Mouse (Mus musculus): Measurements from ENCODE around the gene Mcmbp. TPM values are rescaled to one million over a fixed set of nuclear protein-coding genes. Genes with fewer than 3 reads are reported as not detected.
"Not testable (repeated sequence)": the region's sequence is repeated elsewhere in the genome, so short reads cannot be mapped to it uniquely, and the experiment has no call there.

Mcmbp gene
- total RNA-seq, 2 experiments from 2014 or later: 33.1 to 35.9 TPM

DNA sequence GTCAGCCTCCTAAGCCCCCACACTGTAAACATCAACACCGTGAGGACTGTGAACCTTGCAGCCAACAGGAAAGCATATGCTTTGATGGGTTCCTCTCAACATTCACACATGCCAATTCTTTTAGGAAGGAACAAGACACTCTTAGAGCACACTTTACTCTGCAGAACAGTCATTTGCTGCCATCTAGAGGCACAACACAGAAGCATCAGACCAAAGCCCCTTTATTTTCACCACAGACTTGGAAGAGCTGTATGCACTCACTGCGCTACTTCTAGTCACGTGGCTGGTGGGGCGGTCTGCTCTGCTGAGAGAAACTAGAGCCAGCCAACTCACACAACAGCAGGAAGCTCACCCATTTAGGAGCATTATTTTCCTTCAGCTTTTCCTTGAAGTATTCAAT lies 15.5 kb downstream of the Mcmbp start:
- DNase-seq: peak; percentile 85
- intact Hi-C loops (cut with DNase I): no loop called here

DNA sequence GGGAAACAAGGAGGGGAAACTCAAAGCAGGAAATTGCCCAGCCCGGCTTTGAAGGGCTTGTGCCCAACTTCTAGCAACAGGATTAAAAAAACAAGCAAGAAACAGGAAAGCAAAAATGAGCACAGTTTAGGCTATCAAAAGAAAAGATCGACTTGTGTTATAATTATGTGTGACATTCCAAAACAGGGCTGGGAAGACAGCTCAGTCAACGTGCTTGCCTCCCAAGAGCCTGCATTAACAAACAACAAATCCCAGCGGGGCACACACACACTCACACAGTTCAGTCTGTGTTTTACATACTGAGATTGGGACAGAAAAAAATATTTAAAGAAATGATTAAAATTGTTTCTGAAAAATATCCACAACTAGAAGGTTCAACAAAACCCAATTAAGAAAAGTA lies 22.3 kb downstream of the Mcmbp start:
- intact Hi-C loops (cut with DNase I): no loop called here

DNA sequence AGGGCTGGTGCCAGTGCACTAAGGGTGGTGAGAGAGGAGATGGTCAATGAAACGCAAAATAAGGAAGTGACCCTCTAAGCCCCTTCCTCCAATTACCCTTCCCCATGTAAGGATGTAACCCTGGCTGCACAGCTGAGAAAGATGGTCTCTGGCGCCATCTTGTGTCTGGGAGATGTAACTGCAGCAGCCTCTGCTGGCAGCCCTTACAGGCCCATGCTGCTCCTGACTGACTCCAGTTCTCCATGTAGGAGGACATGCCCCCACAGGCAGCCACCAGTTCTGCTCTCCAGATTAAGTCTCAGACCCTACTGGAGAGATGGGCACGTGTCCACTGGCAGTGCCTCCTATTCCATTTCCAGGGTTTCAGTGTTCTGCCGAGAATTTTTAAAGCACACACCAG lies 34.6 kb downstream of the Mcmbp start:
- peak; percentile 79 to 83 for DNase-seq
- intact Hi-C loops (cut with DNase I): loop anchor here (5.0 to 10.0 kb wide), 2 partner anchors 348 to 461 kb away; partner anchors contain the start of gene Tgfb1i1

More for the DNA sequence above, 22.3 kb downstream of the Mcmbp start:
- no peak for DNase-seq

DNA sequence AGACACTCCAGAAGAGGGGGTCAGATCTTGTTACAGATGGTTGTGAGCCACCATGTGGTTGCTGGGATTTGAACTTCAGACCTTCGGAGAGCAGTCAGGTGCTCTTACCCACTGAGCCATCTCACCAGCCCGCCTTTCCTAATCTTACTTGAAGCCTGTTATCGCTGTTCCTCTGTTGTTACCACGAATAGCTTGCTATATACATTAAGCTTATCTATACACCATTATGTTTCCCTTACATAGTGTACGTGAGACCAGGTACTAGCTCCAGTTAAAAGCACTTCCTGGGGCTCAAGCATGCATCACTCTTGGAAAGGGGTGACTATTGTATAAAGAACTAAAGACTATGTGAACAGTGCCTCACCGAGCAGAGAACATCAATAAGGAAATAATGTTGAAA lies 40.3 kb downstream of the Mcmbp start:
- intact Hi-C loops (cut with DNase I): loop anchor here (10.0 kb wide), 1 partner anchor 455 kb away; the partner anchor contains the start of gene Tgfb1i1
- not testable (repeated sequence) for DNase-seq

DNA sequence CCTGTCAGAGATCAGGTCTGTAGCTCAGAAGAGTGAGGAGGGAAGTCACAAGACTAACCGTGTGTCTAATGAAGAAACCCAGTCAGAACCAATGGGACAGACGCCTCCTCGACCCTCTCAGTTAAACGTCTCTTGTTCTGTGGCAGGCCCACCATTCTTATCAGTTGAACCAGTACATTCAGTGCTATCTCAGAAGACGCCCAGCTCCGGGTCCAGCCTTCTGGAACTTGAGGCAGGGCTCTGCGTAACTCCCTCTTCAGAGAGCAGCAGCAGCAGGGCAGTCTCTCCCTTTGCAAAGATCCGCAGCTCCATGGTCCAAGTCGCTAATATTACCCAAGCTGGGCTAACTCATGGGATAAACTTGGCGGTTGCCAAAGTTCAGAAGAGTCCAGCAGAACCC lies 45.4 kb downstream of the Mcmbp start:
- no peak for DNase-seq
- intact Hi-C loops (cut with DNase I): loop anchor here (5.0 kb wide), 2 partner anchors 338 to 388 kb away; no protein-coding TSS in a partner anchor

DNA sequence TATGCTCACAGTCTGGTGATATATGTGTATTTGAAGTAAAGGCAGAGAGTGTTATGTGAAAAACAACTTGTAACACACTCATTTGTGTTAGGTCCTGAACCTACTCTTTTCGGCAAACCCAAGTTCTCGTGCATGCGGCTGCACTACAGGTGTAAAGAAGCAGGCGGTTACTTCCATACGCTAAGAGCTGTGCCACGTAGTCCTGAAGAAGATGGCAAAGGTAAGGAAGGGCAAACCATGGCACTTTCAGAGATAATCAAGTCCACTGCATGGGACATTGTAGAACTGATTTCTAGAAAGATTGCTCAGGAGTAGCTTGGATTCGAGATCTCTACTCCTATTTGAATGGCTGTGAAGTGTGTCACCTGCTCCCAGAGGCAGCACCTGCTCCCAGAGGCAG lies 48.1 kb downstream of the Mcmbp start:
- intact Hi-C loops (cut with DNase I): loop anchor here (5.0 kb wide), 2 partner anchors 335 to 385 kb away; no protein-coding TSS in a partner anchor
- no peak for DNase-seq

DNA sequence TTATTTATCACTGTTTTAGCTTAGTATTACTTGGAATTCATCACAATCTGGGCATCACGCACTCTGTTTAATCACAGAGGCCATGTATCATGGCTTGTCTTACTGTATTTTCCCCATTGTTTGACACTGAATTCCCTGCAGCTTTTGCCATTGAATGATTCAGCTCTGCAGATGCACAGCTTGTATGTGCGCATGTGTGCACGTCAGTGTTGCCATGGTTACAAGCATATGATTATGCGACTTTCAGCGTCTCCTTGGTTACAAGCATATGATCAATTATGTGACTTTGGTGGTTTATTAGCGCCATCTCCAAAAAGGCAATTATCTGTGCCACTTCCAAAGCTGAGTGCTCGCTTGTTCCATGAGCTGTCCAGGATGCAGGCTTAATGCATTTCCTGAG lies 49.5 kb downstream of the Mcmbp start:
- DNase-seq: no peak
- intact Hi-C loops (cut with DNase I): loop anchor here (1.0 to 5.0 kb wide), 4 partner anchors 128 to 383 kb away; no protein-coding TSS in a partner anchor

DNA sequence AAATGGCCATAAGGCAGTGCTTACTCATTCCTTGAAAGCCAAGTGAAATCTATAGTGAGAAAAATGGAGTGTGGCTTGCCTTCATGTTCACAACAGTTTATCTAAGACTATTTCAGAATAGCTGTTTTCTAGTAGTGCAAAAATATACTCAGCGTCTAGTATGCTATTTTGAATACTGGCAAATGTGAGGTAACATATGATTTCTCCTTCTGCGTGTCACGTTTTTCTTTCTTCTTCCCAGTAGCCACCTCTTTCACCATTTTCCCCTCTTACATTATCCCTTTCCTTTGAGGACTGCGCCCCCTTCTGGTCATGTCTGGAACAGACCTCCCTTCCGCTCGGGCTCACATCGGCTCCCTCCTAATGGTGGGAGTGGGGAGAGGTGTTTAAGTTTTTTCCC lies 50.2 kb downstream of the Mcmbp start:
- DNase-seq: peak; percentile 87 to 93
- intact Hi-C loops (cut with DNase I): loop anchor here (1.0 to 5.0 kb wide), 4 partner anchors 127 to 383 kb away; no protein-coding TSS in a partner anchor

DNA sequence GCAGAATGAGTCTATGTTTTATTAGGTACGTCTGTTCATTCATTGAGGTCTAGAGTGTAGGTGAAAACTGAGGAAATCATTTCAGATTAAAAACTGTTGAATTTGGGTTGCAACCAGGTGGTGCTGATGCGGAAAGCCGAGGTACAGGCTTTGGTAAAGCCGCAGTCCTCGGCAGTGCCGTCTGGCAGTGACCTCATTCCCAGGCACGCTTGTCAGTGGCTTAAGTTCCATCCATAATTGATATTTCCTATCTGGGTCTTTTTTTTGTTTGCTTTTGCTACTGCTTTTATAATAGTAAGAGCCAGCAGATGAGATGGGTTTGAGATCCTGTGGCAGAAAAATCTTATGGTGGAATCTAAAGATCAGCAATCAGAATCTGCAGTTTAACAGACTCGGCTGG lies 50.9 kb downstream of the Mcmbp start:
- DNase-seq: no peak
- intact Hi-C loops (cut with DNase I): no loop called here

DNA sequence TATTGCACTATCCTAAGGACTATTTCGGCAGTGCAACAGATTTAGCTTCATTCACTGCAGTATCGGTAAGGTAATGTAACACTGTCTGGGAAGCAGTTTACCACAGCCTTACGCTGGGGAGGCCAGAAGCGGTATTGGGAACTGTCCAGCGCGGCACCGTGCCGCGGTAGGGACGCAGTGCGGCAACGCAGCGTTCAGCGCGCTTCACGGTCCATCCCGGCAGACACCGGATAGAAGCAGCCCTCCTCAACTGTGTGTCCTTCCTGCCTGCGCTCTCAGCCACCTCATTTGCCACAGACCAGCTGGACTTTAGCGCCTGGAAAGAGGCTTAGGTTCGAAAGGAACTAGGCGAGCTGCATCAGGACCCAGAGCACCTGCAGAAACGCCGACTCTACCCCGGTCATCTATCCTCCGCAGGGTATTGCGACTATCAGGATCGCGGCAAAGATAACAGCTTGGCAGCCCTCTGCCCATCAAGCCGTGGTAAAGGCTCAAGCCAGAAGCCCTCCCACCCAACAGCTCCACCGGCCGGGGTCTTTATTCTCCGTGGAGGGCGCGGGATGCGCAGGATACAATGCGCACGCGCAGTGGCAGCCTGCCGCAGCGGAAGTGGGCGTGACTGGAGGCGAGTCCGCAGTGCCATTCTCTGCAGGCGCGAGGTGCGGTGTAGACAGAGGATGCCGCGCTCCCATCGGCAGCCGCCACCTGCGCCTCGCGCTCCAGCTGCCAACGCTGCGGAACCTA lies 52.3 kb downstream of the Mcmbp start:
- intact Hi-C loops (cut with DNase I): no loop called here
- peak; percentile 71 to 72 for DNase-seq

DNA sequence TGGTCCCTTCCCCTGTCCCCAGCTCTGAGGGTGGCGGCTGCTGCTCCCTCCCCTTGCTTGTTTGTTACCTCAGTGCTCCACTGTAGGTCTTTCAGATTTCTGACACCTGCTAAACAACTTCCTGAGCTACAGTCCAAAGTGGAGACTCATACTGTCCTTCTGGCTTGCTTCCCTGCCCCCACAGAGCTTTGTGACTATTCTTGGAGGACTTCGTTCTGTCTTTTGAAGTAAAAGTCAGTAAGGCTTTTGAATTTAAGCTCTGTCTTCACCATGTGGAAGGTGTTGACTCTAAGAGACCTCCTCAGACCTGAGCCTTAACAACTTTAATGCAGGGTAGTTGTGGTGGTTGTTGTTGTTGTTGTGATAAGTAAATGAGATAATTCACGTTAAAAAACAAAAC lies 61.7 kb downstream of the Mcmbp start:
- DNase-seq: no peak
- intact Hi-C loops (cut with DNase I): no loop called here

DNA sequence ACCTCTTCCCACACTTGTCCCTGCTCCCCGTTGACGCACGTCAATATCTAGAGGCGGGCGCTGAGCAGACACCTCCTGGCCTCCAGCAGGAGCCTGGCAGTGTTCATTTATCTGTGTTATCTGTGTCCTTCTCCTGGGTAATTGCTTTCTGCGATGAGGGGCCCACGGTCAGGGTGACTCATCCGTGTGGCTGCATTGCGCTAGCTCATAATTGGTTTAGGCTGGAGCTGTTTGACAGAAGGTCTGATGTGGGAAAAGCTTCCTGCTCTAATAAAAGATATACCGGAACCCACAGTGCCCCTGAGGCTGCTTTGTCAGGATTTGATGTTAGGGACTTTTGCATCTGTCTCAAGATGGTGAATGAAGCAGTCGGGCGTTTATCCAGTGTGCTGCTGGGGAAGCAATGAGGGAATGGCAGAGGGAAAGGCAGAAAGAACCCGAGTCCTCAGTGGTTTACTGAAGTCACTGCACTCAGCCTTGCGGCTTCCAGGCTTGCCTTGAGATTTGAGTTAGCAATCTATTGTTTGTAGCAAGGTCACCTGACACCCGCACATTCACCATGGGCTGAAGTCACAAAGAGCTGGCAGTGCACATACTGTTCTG lies 67.8 kb downstream of the Mcmbp start:
- intact Hi-C loops (cut with DNase I): loop anchor here (5.0 kb wide), 1 partner anchor 110 kb away; no protein-coding TSS in a partner anchor
- peak; percentile 16 to 20 for DNase-seq

DNA sequence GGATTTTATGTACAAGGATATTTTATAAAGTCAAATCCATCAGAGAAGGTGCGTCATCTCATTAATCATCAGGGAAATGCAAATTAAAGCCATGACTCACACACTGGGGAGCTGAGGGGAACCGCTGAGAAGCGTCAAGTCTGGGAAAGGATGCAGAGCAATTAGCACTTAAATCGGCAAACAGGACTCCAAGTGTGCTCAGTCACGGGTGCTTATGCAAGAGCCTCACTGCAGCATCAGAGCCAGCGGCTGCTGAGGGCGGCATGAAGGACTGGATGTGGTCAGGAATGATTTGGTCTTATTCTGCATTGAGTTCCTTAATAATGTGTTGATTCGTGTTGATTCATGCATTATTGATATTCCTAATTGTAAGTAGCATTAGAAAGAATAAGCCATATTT lies 68.3 kb downstream of the Mcmbp start:
- peak in 1 of 2 experiments; percentile 13 for DNase-seq
- intact Hi-C loops (cut with DNase I): loop anchor here (5.0 kb wide), 1 partner anchor 110 kb away; no protein-coding TSS in a partner anchor

DNA sequence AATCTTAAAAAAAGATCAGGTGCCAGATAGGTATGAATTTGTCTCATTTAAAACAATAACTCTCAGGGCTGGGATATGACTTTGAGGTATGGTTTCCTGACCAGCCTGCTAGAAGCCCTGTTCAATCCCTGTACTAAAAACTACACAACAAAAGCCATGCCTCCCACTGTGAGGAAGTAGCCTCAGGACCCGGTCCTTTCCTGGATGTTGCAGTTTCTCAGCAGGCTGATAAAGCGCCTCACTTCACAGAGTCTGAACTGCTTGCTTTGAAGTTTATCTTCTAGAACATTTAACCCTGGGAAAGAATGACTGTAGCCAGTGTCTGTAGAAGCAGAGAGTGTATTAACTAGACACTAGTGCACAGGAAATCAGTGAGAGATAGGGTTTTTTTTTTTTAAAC lies 71.5 kb downstream of the Mcmbp start:
- no peak for DNase-seq
- intact Hi-C loops (cut with DNase I): no loop called here

DNA sequence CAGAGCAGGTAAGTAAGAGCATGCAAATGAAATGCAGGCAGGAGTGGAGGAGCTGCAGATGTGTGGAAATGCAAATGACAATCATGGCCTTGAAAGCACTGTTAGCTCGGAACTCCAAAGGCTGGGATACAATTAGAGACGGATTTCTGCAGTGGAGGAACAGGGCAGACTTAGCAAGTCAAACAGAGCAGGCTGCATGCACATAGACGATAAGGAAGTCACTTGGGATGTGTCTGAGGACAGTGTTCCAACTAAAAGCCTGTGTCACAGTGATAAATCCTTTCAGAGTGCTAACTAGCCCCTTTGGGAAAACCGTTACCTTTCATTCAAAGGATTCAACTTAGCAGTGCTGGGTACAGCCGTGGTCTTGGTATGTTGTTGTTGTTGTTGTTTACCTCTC lies 72.5 kb downstream of the Mcmbp start:
- intact Hi-C loops (cut with DNase I): no loop called here
- no peak for DNase-seq

DNA sequence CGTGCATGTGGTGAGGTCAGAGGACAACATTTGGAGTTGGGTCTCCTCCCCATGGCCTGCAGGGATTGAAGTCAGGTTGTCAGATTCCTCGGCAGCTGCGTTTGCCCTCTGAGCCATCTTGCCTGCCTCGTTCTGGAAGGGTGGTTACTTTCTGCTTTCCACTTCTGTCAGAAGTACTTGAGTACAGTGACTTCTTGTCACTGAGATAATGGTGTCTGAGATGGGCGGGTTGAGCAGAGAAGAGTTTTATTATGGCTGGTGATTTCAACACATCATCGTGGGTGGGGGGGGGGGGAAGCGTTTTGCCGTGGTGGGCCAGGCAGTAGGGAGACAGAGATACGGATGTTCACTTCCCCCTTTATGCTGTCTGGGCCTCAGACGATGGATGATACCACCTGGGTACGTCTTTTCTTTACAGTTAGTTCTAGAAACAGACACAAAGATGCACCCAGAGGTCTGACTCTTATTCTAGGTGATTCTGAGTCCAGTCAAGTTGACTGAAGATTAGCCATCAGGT lies 75.4 kb downstream of the Mcmbp start:
- DNase-seq: no peak
- intact Hi-C loops (cut with DNase I): no loop called here

DNA sequence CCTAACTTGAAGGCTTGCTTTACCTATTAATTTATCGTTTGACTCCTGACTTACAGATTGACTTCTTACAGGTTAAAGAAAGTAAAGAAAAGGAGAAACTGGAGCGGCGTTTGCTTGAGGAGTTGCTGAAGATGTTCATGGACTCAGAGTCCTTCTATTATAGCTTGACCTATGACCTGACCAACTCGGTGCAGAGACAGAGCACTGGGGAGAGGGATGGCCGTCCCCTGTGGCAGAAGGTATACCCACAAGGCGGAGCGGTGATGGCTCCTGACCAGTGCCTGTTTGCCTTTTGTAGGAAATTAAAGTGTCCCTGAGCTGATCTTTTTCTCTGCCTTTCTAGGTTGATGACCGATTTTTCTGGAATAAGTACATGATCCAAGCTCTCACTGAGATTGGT lies 76.4 kb downstream of the Mcmbp start:
- intact Hi-C loops (cut with DNase I): no loop called here
- no peak for DNase-seq

DNA sequence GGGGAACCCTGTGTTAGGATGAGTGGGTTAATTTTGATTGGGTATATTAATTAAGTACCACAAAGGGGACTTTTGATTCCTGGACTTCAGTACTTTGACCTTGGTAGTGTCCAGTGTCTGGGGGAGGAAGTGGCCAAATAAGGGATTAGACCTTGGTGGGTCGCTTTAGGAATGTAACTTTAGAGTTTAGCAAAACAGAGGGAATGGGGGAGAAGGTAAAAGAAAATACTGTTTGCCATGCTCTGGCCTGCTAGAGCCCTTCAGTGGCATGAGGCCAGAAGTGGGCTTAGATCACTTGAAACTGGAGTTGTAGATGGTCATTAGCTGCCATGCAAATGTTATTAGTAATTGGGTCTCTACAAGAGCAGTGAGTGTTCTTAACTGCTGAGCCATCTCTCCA lies 83.3 kb downstream of the Mcmbp start:
- intact Hi-C loops (cut with DNase I): no loop called here
- no peak for DNase-seq

Measured in heart, postnatal 10 days (tissue).